Mouse (Mus musculus) cerebellum, adult 11 months (tissue): ENCODE data around the gene Zcwpw1.
A peak's percentile ranks its signal among the peaks of the same experiment; 100 is the strongest.
"Not testable (repeated sequence)": the region's sequence is repeated elsewhere in the genome, so short reads cannot be mapped to it uniquely, and the experiment has no call there.

Experiments
- DNase-seq: peaks from one replicate; pipeline ENCODE4 v3.0.0; 2022

Zcwpw1 gene

DNA sequence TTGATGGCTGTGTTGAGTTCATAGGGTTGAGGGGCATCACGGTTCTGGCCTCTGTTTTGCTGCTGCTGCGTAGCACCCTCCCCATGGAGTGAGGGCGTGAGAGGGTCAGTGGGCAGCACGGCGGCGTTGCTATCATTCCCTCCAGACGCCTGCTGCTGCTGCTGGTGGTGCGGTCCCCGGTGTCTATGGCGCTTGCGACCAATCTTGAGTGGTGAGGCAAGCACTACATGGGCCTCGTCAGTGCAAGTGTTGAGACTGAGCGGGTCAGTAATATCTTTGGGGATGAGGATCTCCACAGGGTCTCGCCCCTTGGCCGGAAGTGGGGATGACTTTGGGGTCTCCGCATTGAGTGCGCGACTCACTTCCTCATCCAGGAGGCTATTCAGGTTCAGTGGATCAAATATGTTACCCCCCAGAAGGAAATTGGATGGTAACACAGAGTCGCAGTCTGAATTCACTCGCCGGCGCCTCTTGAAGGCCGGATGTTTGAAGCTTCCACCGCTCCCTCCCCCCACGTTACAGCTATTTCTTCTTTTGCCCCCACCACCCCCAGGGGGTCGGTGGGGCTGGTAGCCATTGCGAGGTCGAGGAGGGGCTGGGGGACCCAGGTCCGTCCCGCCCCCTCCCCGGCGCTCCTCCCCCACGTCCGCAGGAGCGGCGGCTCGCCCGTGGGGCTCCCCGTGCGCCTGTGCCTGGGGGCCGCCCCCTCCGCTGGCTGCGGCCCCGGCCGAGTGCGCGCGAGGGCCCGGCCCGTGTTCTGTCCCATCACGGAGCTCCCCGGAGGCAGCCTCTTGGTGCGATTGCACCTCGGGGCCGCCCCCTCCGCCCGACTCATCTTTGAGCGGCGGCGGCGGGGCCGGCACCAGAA, 2.2 kb upstream of the Zcwpw1 start:
- no peak for DNase-seq

DNA sequence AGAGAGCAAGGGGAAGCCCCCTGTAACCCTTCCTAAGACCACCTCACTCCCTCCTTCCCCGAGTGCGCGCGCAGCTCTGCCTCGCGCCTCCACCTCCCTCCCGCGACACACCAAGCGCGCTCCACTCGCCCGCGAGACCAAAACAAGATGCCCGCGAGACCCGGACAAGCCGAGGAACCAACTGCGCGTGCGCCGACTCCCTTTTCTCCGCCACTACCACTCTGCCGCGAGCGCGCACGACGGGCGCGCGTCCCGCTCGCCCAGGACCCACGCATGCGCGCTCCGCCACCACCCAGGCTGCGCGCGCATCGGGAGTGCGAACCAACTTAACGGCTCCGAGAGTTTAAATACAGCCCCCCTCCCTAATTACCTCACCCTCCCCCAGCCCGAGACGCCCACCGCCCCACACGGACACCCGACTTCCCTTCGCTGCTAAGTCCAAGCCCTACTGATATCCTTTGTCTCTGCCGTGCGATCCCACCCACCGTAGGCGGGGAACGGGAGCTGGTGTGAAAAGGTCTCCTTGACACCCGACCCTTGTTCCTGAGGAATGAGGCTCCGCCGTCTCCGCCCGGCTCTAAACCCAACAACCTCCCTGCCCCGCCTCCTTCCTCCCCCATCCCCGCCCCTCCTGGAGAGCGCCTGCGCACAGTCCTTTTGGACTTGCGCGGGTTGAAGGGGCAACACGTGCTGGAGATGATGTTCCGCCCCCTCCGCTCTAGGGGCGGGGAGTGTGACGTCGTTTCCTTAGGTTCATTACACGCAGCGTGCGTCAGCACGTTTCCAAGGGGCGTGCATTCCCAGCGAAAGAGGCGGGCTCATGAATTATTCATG, 1.3 kb upstream of the Zcwpw1 start:
- DNase-seq = peak; percentile 99

DNA sequence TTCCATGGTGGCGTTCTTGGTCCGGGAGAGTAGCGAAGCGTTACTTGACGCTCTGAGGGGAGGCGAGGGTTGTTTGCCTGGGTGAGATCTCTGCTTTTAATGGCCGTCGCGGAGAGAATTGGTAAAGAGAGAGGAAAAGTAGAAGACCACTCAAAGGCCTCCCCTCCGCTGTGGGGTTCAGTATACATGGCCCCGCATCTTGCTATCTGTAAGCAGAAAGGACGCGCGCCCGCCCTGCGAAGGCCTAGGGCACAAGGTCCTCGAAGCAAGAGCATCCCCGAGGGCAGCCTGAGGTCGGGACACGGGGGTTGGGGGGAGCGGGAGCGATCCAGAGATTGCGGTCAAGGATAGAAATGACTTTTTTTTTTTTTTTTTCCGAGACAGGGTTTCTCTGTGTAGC, 573 bp downstream of the Zcwpw1 start:
- peak; percentile 63 for DNase-seq

DNA sequence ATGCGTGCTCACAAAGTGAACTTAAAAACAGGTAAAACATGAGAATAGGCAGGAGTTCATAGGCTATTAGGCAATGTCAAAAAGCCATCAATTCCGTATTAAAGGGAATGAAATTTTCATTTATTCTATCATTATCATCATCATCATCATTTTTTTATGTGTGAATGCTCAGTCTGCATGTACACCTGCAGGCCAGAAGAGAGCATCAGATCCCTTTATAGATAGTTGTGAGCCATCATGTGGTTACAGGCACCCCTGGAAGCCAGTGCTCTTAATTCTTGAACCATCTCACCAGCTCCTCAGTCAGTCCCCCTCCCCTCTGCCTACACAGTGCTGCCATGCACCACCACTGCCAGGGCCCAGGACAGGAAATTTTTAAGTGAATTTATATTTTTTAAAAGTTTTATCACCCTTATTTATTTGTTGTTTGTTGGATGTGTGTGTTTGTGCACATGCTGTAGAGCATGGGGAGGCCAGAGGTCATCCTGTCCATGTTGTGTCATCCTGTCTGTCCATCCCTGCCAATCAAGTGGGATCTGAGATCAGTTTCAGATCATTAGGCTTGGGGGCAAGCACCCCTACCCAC, 1.4 kb downstream of the Zcwpw1 start:
- DNase-seq = no peak

DNA sequence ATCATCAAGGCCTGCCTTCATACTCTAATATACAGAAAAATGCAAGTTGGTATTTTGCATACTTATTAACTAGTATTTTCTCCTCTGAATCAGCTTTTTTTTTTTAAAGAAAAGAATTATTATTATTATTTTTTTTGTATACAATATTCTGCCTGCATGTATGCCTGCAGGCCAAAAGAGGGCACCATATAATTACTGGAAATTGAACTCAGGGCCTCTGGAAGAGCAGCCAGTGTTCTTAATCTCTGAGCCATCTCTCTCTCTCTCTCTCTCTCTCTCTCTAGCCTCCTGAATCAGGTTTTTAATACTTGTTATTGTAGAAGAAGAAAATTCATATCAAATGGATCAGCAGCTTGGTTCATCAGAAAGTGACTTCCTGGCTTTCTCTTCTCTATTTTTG, 4.0 kb downstream of the Zcwpw1 start:
- no peak for DNase-seq

DNA sequence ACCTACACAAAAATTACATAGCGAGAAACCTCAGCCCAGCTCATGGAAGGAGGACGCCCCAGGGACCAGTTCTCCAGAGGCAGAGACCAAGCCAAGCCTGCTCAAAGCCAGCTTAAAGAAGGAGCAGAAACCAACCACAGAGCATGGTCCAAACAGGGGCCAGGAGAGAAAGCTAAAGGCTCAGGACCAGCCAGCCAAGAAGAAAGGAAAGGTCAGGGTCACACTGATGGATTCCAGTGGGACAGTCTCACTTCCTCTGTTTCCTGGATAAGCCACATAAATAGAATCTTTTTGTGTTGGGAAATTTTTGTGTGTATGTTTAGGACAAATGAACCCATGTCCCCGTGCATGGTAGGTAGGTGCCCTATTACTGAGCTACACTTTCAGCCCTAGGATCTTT, 9.0 kb downstream of the Zcwpw1 start:
- DNase-seq = no peak

DNA sequence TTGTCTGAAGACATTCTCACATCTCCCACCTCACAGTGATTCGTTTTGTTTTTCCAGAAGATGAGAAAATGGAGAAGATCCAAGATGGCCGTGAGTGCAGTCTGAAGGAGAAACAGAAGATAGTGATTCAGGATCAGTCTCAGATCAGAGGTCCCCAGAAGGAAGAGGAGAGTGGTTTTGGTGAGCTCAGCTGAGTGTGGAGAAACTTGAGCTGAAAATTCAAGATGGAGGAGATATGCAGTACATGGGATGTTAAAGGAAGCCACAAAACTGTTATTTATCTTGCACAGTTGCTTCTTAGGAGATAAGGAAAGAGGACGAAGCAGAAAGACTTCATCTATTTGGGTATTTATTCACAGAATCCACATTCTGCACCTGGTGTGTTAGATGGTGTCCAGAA, 13.3 kb downstream of the Zcwpw1 start:
- no peak for DNase-seq

DNA sequence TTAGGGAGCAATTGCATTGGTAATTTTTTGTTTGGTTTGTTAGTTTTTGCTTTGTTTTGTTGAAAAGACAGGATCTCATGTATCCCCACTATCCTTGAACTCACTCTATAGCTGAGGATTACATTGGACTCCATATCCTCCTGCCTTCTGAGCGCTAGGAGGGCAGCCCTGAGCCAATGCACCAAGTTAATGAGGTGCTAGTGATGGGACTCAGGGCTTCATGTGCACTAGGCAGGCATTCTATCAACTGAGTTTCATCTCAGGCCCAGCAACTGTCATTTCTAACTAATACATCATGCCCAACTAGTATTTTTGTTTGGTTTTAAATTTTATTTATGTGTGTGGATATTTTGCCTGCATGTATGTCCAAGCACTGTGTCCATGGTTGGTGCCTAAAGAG, 18.6 kb downstream of the Zcwpw1 start:
- no peak for DNase-seq

DNA sequence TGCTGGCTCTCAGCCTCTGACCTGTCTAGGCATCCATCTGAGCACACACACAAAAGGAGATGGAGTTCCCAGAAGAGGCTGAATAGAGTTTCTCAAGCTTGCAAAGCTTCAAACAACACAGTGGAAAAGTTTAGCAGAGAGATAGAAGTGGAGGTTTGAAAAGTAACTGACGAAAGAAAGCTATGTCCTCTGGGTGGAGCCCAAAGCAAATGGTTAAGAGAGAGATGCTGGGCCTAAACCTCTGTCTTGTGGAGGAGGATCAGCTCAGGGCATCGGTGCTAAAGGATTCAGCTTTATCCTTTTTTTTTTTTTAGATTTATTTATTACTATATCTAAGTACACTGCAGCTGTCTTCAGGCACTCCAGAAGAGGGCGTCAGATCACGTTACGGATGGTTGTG, 20.7 kb downstream of the Zcwpw1 start:
- DNase-seq = no peak

DNA sequence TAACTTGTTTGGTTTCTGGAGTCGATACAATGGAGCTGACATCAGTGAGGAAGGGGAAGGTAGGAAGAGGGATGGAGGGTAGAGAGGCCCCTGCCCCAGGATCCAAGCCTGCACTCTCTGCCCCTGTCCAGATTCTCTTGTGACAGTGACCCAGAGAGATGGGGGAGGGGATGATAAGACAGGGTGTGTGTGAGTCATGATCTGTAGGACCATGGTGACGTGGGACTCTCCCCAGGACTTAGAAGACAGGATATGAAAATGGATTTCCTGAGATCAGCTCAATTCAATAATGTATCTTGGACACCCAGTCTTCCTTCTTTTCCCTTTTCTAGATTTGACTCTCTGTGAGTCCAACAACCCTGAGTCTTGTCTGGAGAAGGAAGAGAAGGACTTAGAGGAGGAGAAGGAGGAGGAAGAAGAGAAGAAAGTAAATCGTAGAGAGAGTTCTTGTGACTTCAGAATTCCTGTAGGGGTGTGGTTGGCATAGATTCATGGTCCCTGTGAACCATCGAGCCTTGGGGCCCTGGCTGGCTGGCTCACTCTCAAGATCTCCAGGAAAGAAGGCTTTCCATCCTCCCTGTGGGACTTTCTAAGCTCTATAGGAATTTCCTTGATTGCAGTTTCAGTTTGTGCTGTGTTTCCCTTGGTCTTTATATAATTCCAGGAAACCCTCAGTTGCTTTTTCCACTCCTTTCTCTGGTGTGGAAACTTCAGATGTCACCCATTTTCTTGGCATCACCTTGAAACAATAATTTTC, 30.0 kb downstream of the Zcwpw1 start:
- no peak for DNase-seq

DNA sequence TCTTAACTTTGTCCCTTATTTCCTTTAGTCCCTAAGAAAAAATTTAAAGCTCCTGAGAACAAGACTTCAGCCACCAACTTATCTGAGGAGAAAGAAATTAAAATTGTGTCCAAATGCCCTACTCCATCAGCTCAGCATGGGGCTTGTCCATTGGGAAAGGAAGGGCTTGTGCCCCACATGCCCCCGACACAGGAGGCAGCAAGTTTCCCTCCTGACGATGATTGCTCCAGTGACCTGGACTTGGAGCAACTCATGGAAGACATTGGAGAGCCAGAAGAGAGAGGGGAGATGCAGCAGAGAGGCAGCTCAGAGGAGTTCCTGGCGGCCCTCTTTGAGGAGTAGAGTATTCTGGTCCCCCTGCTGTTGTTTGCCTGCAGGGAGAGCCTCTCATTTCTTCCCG, 34.5 kb downstream of the Zcwpw1 start:
- DNase-seq = no peak

DNA sequence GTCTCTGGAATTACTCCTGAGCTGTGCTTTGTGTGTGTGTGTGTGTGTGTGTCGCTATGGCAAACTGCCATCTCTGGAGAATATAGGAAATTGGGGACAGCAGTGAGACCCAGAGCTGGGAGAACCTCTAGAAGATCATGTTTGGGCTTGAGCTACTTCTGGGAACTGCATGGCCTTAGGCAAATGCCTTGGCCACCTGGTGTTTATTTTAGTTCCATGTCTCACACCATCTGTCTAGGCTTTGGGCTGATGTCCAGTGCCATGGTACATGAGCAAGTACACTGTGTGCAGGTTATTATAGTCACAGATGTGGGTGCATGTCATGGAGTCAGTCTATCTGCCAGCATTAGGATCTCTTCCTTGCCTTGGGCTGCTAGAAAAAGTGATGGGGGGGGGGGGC, 35.0 kb downstream of the Zcwpw1 start:
- no peak for DNase-seq

DNA sequence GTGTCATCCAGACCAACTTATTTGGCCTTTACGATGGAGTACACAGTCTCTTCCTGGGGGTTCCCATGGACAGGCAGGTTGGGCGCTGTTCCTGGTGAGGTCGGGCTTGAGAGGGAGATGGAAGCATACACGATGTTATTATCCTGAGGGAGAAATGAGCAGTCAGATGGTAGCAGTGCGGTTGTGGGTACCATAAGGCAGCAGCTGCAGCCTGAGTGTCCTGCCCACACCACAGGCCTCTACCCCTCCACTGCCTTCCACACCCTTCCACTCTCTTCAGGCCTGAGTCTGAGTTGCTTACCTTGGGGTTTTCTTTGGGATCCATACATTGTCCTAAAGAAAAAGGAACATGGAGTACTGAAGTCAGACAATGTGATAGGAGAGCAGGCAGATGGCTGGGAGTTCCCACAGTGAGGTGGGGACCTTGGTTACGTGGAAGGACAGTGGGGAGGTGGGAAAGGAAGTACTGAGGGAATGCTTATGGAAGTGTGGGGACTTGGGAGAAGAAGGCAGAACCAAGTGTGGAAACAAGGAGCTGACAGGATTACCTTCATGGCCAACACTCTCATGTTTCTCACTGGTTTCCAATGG, 36.0 kb downstream of the Zcwpw1 start:
- no peak for DNase-seq

DNA sequence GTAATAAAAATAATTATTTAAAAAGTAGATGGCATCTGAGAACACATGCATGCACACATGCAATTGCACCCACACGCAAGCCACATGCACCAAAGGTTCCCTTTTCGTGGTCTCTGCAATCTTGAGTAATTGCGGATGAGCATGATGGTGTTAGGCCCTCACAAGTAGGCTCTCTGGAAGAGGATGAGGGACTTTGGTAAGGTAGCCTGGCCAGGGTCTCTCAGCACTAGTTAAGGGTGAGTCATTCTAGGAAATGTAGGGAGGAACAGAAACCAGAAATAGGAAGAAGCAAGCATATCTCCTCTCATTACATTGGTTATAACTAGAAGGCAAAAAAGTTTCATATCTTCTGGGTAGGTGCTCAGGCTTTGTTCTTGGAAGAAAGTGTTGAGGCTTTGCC, 37.4 kb downstream of the Zcwpw1 start:
- no peak for DNase-seq

DNA sequence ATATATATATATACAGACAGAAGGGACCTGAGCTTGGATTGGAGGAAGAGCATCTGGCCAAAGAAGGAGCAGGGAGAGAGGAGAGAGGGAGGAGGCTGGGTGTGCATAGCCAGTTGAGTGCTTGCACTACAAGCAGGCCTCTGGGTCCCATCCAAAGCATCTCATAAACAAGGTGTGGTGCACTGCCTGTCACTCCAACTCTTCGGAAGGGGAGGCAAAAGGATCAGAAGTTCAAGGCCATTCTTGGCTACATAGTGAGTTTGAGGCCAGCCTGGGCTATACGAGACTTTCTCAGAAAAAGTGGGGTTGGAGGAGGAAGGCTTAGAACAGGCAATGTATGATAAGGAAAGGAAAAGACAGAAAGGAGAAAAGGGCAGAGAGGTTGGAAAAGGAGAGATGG, 38.4 kb downstream of the Zcwpw1 start:
- DNase-seq = no peak

DNA sequence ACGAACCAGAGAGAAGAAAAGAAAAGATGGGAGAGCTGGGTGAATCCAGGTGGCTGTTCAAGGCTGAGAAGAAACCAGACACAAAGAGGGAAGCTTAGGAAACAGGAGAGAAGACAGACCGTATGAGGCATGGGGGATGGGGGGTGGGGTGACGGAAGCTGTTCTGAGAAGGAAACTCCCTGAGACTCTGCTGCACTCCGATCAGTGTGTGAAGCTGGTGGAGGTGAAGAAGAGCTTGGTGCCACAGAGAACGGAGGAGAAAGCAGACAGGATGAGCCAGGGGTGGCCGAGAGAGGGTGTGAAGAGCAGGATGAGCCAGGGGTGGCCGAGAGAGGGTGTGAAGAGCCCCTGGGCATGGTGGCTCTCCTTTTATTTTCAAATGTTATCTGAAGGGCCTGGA, 38.8 kb downstream of the Zcwpw1 start:
- DNase-seq = no peak

DNA sequence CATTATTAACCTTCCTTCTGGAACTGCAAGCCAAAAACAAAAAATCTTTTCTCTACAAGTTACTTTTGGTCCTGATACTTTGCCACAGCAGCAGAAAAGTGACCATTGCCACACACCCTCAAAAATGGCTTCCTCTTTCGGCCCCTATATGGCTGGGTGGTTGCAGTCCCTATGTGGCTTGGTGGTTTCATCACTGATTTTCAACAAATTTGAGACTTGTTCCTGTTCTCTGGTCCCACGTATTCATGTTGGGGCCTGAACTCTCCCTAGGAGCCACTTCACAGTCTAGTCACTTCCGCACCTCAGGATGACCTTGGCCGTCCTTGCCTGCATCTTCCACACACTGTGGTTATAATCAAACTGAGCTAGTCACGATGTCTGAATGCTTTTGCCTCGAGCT, 41.1 kb downstream of the Zcwpw1 start:
- no peak for DNase-seq

DNA sequence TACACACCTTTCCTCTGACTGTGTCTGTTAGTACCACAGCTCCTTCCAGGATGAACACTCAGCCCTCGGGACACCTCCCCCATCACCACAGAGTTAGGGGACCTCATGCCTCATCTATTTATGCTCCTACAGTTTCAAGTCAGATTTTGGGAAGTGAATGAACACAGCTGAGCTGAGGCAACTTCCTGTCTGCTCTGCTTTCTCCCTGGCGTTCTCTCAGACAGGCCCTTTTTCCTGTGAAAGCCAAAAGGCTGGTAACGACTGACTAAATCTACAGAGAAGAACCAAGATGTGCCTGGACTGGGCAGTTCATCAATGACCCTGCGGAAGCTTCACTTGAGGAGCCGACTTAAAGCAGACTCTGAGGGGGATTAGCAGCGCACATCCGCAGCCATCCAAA, 42.6 kb downstream of the Zcwpw1 start:
- no peak for DNase-seq

DNA sequence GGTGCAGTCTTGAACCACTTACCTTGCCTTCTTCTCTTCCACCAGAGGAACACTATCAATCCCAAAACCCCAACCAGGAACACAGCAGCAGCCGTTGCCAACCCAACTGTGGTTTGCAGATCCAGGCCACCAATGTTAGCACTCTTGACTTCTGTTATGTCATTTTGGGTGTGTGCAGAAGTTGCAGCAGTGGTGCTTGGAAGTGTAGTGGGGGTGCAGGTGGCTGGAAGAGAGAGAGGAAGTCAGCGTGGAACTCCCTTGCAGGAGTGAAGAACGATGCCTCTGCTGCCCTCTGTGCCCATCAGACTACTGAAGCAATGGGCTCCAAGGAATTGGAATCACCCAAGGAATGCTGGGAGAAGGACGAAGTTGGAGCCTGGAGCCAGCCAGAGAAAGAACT, 43.5 kb downstream of the Zcwpw1 start:
- no peak for DNase-seq

DNA sequence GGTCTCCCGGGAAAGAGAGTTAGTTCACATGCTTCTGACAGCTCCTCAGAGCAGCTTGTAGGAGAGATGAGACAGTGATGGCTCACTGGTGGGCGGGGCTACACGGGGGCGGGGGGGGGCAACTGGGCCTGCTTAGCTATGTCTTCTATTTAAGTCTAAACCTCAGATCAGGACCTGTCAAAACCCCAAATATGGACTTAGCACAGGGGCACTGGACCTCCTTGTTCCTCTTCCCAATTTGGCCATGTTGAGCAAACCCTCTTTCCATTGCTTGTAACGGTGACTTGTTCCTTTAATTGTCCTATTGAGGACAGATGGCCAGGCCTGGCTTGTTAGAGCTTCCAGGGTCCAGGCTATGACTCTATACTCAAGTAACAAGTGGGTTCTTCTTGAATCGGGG, 43.9 kb downstream of the Zcwpw1 start:
- no peak for DNase-seq

DNA sequence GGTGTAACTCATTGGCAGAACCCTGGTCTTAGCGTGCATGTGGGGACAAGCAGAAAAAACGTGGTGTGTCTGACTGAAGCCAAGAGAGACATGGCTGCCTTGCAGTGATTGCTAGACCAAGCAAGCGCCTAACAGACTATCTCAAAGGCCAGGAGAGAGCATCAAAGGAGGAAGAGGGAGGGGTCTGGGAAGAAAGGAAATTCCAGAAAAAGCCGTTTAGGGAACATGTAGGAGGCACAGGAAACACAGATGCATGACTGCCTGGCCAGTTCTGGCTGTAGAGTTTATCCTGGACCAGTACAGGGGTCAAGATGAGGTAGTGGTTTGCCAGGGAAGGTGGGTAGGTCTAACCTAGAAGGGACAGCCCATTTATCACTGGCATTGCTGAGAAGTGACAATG, 45.9 kb downstream of the Zcwpw1 start:
- no peak for DNase-seq

DNA sequence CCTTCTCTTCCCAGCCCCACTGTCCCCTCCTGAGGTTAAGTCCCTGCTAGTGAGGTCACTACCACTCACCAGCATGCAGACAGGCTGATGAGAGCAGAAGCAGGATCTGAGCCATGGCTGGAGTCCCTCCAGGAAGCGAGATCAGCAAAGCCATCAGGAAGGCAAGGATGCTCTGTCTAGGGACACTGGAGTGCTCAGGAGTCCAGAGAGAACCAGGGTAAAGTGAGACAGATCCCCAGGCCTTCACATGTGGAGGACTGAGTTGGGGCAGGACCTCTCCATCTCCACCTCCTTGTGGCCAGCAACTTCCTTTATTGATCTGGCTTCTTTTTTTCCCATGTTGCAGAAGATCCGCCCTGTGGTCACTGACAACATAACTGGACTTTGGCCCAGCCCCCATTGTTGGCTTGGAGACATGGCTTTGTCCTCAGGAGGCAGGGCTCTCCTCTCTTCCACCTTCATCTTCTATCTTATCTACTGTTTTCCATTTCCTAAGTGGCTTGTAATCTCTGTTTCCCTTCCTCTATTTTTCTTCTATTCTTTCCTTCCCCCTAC, 48.4 kb downstream of the Zcwpw1 start, which contains the start of gene Pilra:
TSS of gene Pilra (minus strand) at position 316 of the 555 bp plus-strand sequence.
- DNase-seq = not testable (repeated sequence)
